In genomic region chr17:24557091-24557490, GRCm38 (mm10) we compare ENCODE assay signal across 11 mouse cellular contexts. TPM values are rescaled to one million over a fixed set of nuclear protein-coding genes. Genes with fewer than 3 reads are reported as not detected.
DNase-seq lines count a peak whose midpoint lies in the region; TF ChIP-seq lines count a peak whose summit lies in the region.
"Had no signal": no experiment of that assay in that cellular context is flagged by ENCODE, and none has a peak within 500 bp of the region (broad histone marks: within the 10 kb centered on the region; RNA-seq: fewer than 3 reads in every experiment).

No protein-coding gene starts in this region.

- no peak for DNase-seq in layer of hippocampus, adult 2 months (ENCODE audit: low spot score in 2 of 2)
- no peak for DNase-seq in layer of hippocampus, postnatal 10 days (ENCODE audit: low spot score in 2 of 2)
- peak; percentile 42 for DNase-seq in gastrocnemius, postnatal 10 days
- peak; percentile 61 to 67 for DNase-seq in heart, postnatal 14 days
- DNase-seq in skeletal muscle tissue, adult 2 months (ENCODE audit: low read depth, low spot score): peak; percentile 85
- DNase-seq in frontal cortex, postnatal 10 days (ENCODE audit: low spot score in 2 of 2): no peak
- DNase-seq in left cerebral cortex, postnatal 14 days (ENCODE audit: low spot score in 2 of 2): no peak
- no peak for DNase-seq in cerebellum, adult 11 months
- DNase-seq: thymus, postnatal 4 days had no signal

- peak overlapping the region; percentile 92 for H3K27ac ChIP-seq in layer of hippocampus, adult 2 months
- H3K27ac ChIP-seq: forebrain, embryonic 15.5 days; liver, embryonic 14.5 days had no signal

- no peak overlapping the region for H3K4me3 ChIP-seq in layer of hippocampus, adult 2 months
- H3K4me3 ChIP-seq: forebrain, embryonic 15.5 days had no signal

- intact Hi-C loops in heart, postnatal 14 days (cut with DNase I): no loop called here
- intact Hi-C loops in left cerebral cortex, postnatal 14 days (cut with DNase I): no loop called here

- no peak for TF ChIP-seq CTCF in layer of hippocampus, adult 2 months (conservative IDR thresholded peaks at IDR 0.05)

RNA-seq across cellular contexts. Expression of gene Pkd1, which starts 7.5 kb away (rescaled TPM):
- 10 to 100 TPM; 87.0 to 93.3 TPM for total RNA-seq in layer of hippocampus, adult 2 months (2021)
- 10 to 100 TPM; 61.6 to 91.2 TPM for total RNA-seq in layer of hippocampus, postnatal 10 days (2021)
- 10 to 100 TPM; 34.6 to 49.1 TPM for total RNA-seq in gastrocnemius, postnatal 10 days (2021)
- 10 to 100 TPM; 58.0 to 63.2 TPM for total RNA-seq in heart, postnatal 14 days (2021)
- 10 to 100 TPM; 68.6 to 78.7 TPM for total RNA-seq in left cerebral cortex, postnatal 14 days (2021)

RNA-seq across cellular contexts. Expression of gene Rab26, which starts 23.1 kb away (rescaled TPM):
- 10 to 100 TPM; 78.2 to 82.2 TPM for total RNA-seq in layer of hippocampus, adult 2 months (2021)
- total RNA-seq in layer of hippocampus, postnatal 10 days (2021): 10 to 100 TPM; 48.9 to 49.0 TPM
- under 1 TPM; 0.18 to 0.47 TPM for total RNA-seq in gastrocnemius, postnatal 10 days (2021)
- total RNA-seq in heart, postnatal 14 days (2021): under 1 TPM; 0.19 to 0.34 TPM
- total RNA-seq in left cerebral cortex, postnatal 14 days (2021): 10 to 100 TPM; 36.2 to 40.4 TPM

RNA-seq across cellular contexts. Expression of gene Traf7, which starts 29.4 kb away (rescaled TPM):
- 10 to 100 TPM; 87.9 to 95.5 TPM for total RNA-seq in layer of hippocampus, adult 2 months (2021)
- 100 to 1,000 TPM; 110 to 112 TPM for total RNA-seq in layer of hippocampus, postnatal 10 days (2021)
- total RNA-seq in gastrocnemius, postnatal 10 days (2021): 10 to 100 TPM; 47.2 to 60.9 TPM
- total RNA-seq in heart, postnatal 14 days (2021): 10 to 100 TPM; 57.2 to 65.5 TPM
- 10 to 100 TPM; 86.8 to 91.7 TPM for total RNA-seq in left cerebral cortex, postnatal 14 days (2021)

Comparison
In these comparisons a context has a peak if more than half of its experiments do, and no peak if none do; other contexts are left out.
1. DNase-seq: peak in gastrocnemius, postnatal 10 days (single experiment), heart, postnatal 14 days (2 of 2) and skeletal muscle tissue, adult 2 months (single experiment); none in layer of hippocampus, adult 2 months (0 of 2), layer of hippocampus, postnatal 10 days (0 of 2), frontal cortex, postnatal 10 days (0 of 2), left cerebral cortex, postnatal 14 days (0 of 2) and cerebellum, adult 11 months (single experiment).
2. RNA of gene Rab26, which starts 23.1 kb away (total RNA-seq): 78.2 to 82.2 TPM in layer of hippocampus, adult 2 months, 48.9 to 49.0 TPM in layer of hippocampus, postnatal 10 days and 36.2 to 40.4 TPM in left cerebral cortex, postnatal 14 days; 0.18 to 0.47 TPM in gastrocnemius, postnatal 10 days and 0.19 to 0.34 TPM in heart, postnatal 14 days; every median in the first group is over 10 times any median in the second.